10 mouse cellular contexts compared by ENCODE assay signal in the genomic region with DNA sequence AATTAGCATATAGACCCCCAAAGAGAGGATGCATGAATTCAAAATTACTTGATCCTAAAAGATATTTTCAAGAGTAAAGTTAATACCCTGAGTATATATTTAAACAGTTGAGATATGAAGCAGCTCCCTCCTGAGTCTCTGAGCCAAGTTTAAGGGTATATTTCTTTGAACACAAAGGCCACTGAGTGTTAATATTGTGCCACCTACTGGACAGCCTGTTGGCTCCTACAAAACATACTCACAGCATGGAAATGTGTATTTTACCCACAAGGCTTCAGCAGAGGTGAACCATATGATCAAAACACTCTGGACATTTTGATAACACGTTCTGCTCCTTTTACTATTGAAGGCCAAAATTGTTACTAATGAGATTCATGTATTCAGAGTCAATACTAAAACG. TPM values are rescaled to one million over a fixed set of nuclear protein-coding genes. Genes with fewer than 3 reads are reported as not detected.
DNase-seq lines count a peak whose midpoint lies in the region; ATAC-seq and TF ChIP-seq lines count a peak whose summit lies in the region.
"Had no signal": no experiment of that assay in that cellular context is flagged by ENCODE, and none has a peak within 500 bp of the region (broad histone marks: within the 10 kb centered on the region; RNA-seq: fewer than 3 reads in every experiment).

No protein-coding gene starts in this region.

- no peak for TF ChIP-seq EP300 in stomach, postnatal 0 days (optimal IDR thresholded peaks at IDR 0.05)

- H3K9me3 ChIP-seq in hindbrain, postnatal 0 days (ENCODE audit: low read length): no peaks in the 10 kb centered on the region
- H3K9me3 ChIP-seq in hindbrain, embryonic 16.5 days (ENCODE audit: control insufficient read depth, low read length): no peaks in the 10 kb centered on the region
- H3K9me3 ChIP-seq in midbrain, embryonic 12.5 days: no peaks in the 10 kb centered on the region
- no peaks in the 10 kb centered on the region for H3K9me3 ChIP-seq in midbrain, embryonic 15.5 days
- H3K9me3 ChIP-seq in stomach, postnatal 0 days (ENCODE audit: control insufficient read depth, low read length): no peaks in the 10 kb centered on the region
- H3K9me3 ChIP-seq: kidney, embryonic 15.5 days; neural tube, embryonic 12.5 days had no signal

- H3K4me1 ChIP-seq in hindbrain, postnatal 0 days (ENCODE audit: insufficient read depth, low read length): no peaks in the 10 kb centered on the region
- H3K4me1 ChIP-seq in hindbrain, embryonic 16.5 days (ENCODE audit: control insufficient read depth, insufficient read depth, low read depth, low read length): no peaks in the 10 kb centered on the region
- H3K4me1 ChIP-seq in midbrain, embryonic 12.5 days: no peaks in the 10 kb centered on the region
- no peaks in the 10 kb centered on the region for H3K4me1 ChIP-seq in midbrain, embryonic 15.5 days
- H3K4me1 ChIP-seq in stomach, postnatal 0 days (replicated peaks; ENCODE audit: control insufficient read depth, insufficient read depth): no peaks in the 10 kb centered on the region
- H3K4me1 ChIP-seq: kidney, embryonic 15.5 days; neural tube, embryonic 12.5 days had no signal

- no peak overlapping the region for H3K4me3 ChIP-seq in hindbrain, postnatal 0 days (ENCODE audit: low read length)
- no peak overlapping the region for H3K4me3 ChIP-seq in hindbrain, embryonic 16.5 days (ENCODE audit: low read length)
- H3K4me3 ChIP-seq in midbrain, embryonic 12.5 days: no peak overlapping the region
- H3K4me3 ChIP-seq in midbrain, embryonic 15.5 days: no peak overlapping the region
- no peak overlapping the region for H3K4me3 ChIP-seq in stomach, postnatal 0 days (ENCODE audit: low read depth, low read length)
- H3K4me3 ChIP-seq: kidney, embryonic 15.5 days; neural tube, embryonic 12.5 days had no signal

- no peak overlapping the region for H3K9ac ChIP-seq in hindbrain, postnatal 0 days (replicated peaks; ENCODE audit: low read length)
- H3K9ac ChIP-seq in hindbrain, embryonic 16.5 days (ENCODE audit: low read depth, low read length): no peak overlapping the region
- H3K9ac ChIP-seq in midbrain, embryonic 12.5 days (replicated peaks): no peak overlapping the region
- H3K9ac ChIP-seq in midbrain, embryonic 15.5 days: no peak overlapping the region
- no peak overlapping the region for H3K9ac ChIP-seq in stomach, postnatal 0 days (ENCODE audit: low read length)
- H3K9ac ChIP-seq: kidney, embryonic 15.5 days; neural tube, embryonic 12.5 days had no signal

- ATAC-seq in hindbrain, postnatal 0 days: no peak
- no peak for ATAC-seq in hindbrain, embryonic 16.5 days
- peak; percentile 49; the same call in 1 of the 2 replicates for ATAC-seq in midbrain, embryonic 12.5 days (ENCODE audit: low FRiP score, low read depth)
- no peak for ATAC-seq in midbrain, embryonic 15.5 days (replicated peaks)
- ATAC-seq in stomach, postnatal 0 days (ENCODE audit: low FRiP score, low TSS enrichment): no peak

- no peaks in the 10 kb centered on the region for H3K27me3 ChIP-seq in hindbrain, postnatal 0 days (ENCODE audit: insufficient read depth, low read length)
- no peaks in the 10 kb centered on the region for H3K27me3 ChIP-seq in hindbrain, embryonic 16.5 days (replicated peaks; ENCODE audit: control insufficient read depth, insufficient read depth, low read length)
- H3K27me3 ChIP-seq in midbrain, embryonic 12.5 days: no peaks in the 10 kb centered on the region
- no peaks in the 10 kb centered on the region for H3K27me3 ChIP-seq in midbrain, embryonic 15.5 days (replicated peaks)
- no peaks in the 10 kb centered on the region for H3K27me3 ChIP-seq in stomach, postnatal 0 days (ENCODE audit: control insufficient read depth, insufficient read depth, low read length)
- H3K27me3 ChIP-seq: kidney, embryonic 15.5 days; neural tube, embryonic 12.5 days had no signal

- DNase-seq in hindbrain, postnatal 0 days (ENCODE audit: low spot score): peak; percentile 44
- DNase-seq in R1 (ENCODE audit: low read depth, low spot score): peak; percentile 53
- no peak for DNase-seq in stomach, postnatal 0 days (ENCODE audit: low spot score)
- DNase-seq in thymus, postnatal 25 days: no peak

- 26% methylated on average over 2 of the region's 2 CpGs for WGBS in hindbrain, postnatal 0 days
- 30% methylated on average over 2 of the region's 2 CpGs for WGBS in hindbrain, embryonic 16.5 days
- whole genome bisulfite sequencing in midbrain, embryonic 12.5 days: 43% methylated on average over 2 of the region's 2 CpGs
- 30% methylated on average over 2 of the region's 2 CpGs for WGBS in midbrain, embryonic 15.5 days
- 31% methylated on average over 2 of the region's 2 CpGs for WGBS in stomach, postnatal 0 days

- H3K4me2 ChIP-seq in hindbrain, postnatal 0 days (ENCODE audit: low read depth, low read length): no peak overlapping the region
- H3K4me2 ChIP-seq in hindbrain, embryonic 16.5 days (ENCODE audit: low read length): no peak overlapping the region
- no peak overlapping the region for H3K4me2 ChIP-seq in midbrain, embryonic 12.5 days (replicated peaks)
- no peak overlapping the region for H3K4me2 ChIP-seq in midbrain, embryonic 15.5 days
- H3K4me2 ChIP-seq in stomach, postnatal 0 days (replicated peaks; ENCODE audit: low read depth): no peak overlapping the region
- H3K4me2 ChIP-seq: kidney, embryonic 15.5 days; neural tube, embryonic 12.5 days had no signal

- peak; percentile 51 for TF ChIP-seq CTCF in hindbrain, postnatal 0 days (IDR thresholded peaks at IDR 0.05; ENCODE audit: low read depth)
- peak; percentile 68 for TF ChIP-seq CTCF in stomach, postnatal 0 days (IDR thresholded peaks at IDR 0.05; ENCODE audit: low read depth)

- no peaks in the 10 kb centered on the region for H3K36me3 ChIP-seq in hindbrain, postnatal 0 days (ENCODE audit: insufficient read depth, low read length)
- H3K36me3 ChIP-seq in hindbrain, embryonic 16.5 days (ENCODE audit: control insufficient read depth, insufficient read depth, low read length): no peaks in the 10 kb centered on the region
- no peaks in the 10 kb centered on the region for H3K36me3 ChIP-seq in midbrain, embryonic 12.5 days
- no peaks in the 10 kb centered on the region for H3K36me3 ChIP-seq in midbrain, embryonic 15.5 days (replicated peaks)
- H3K36me3 ChIP-seq in stomach, postnatal 0 days (ENCODE audit: control insufficient read depth, insufficient read depth, low read length): no peaks in the 10 kb centered on the region
- H3K36me3 ChIP-seq: kidney, embryonic 15.5 days; neural tube, embryonic 12.5 days had no signal

- no peak overlapping the region for H3K27ac ChIP-seq in hindbrain, postnatal 0 days
- H3K27ac ChIP-seq in hindbrain, embryonic 16.5 days (ENCODE audit: low read depth, low read length): no peak overlapping the region
- H3K27ac ChIP-seq in midbrain, embryonic 12.5 days (replicated peaks): no peak overlapping the region
- no peak overlapping the region for H3K27ac ChIP-seq in midbrain, embryonic 15.5 days
- H3K27ac ChIP-seq in stomach, postnatal 0 days (replicated peaks): no peak overlapping the region
- H3K27ac ChIP-seq: kidney, embryonic 15.5 days; neural tube, embryonic 12.5 days had no signal

RNA-seq across cellular contexts. Expression of a gene that starts 19.0 kb away (rescaled TPM):
- total RNA-seq in hindbrain, postnatal 0 days (2014; rRNA removed): 11.6 and 12.7 TPM in 2 replicates
- polyA plus RNA-seq in hindbrain, postnatal 0 days (2015; fragmentation: Nextera tagmentation; extraction: Ambion mirVana): 5.2 and 6.1 TPM in 2 replicates
- 6.3 and 8.7 TPM in 2 replicates for polyA plus RNA-seq in hindbrain, embryonic 16.5 days (2015; fragmentation: Nextera tagmentation; extraction: Ambion mirVana)
- 1.4 and 1.6 TPM in 2 replicates for polyA plus RNA-seq in midbrain, embryonic 12.5 days (2016; fragmentation: Nextera tagmentation; extraction: Ambion mirVana)
- polyA plus RNA-seq in midbrain, embryonic 15.5 days (2015; fragmentation: Nextera tagmentation; extraction: Ambion mirVana): 6.8 and 8.5 TPM in 2 replicates
- polyA plus RNA-seq in stomach, postnatal 0 days (2015; fragmentation: Nextera tagmentation; extraction: Ambion mirVana): 0.02 TPM in 1 of 2 replicates, not detected in the other
- polyA plus RNA-seq: cortical plate, adult 2 months had no signal

Comparison
In these comparisons a context has a peak if more than half of its experiments do, and no peak if none do; other contexts are left out.
1. DNase-seq: peak in hindbrain, postnatal 0 days (single experiment) and R1 (single experiment); none in stomach, postnatal 0 days (single experiment) and thymus, postnatal 25 days (single experiment).